Mouse (Mus musculus): ENCODE results near the gene Gpsm2. TPM values are rescaled to one million over a fixed set of nuclear protein-coding genes. Genes with fewer than 3 reads are reported as not detected.
"Not testable (repeated sequence)": the region's sequence is repeated elsewhere in the genome, so short reads cannot be mapped to it uniquely, and the experiment has no call there.

Gene Gpsm2
- polyA plus RNA-seq, 1 experiment from 2014 or later, result 25.0 TPM

DNA sequence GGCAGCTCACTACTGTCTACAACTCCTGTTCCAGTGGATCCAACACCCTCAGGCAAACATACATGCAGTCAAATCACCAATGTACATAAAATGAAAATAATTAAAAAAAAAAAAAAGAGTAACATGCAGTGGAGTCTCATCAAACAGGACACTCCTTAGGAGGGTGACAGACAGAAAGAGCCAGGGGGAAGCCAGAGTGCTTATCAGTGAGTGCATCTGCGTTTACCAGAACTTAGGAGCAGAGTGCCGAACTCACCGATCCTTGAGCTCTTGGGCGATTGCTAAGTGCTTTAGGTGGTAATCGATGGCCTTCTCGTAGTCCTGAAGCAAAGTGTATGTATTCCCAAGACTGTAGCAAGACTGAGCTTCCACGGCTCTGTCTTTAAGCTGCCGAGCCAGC, 23.4 kb downstream of the Gpsm2 start:
- no peaks in the 10 kb centered on the region for H3K9me3 ChIP-seq (replicated peaks)
- H3K36me3 ChIP-seq, result peaks cover 43% of the 10 kb centered on the region
- no peak overlapping the region for H3K9ac ChIP-seq
- no peak overlapping the region for H3K4me2 ChIP-seq
- no peak overlapping the region for H3K4me3 ChIP-seq
- ATAC-seq (replicated peaks; ENCODE audit: insufficient number of reproducible peaks, insufficient read depth, low FRiP score, low read depth), result no peak
- no peak overlapping the region for H3K27ac ChIP-seq
- no peaks in the 10 kb centered on the region for H3K4me1 ChIP-seq (replicated peaks)
- 86% methylated on average over 8 of the region's 8 CpGs for WGBS
- no peaks in the 10 kb centered on the region for H3K27me3 ChIP-seq

DNA sequence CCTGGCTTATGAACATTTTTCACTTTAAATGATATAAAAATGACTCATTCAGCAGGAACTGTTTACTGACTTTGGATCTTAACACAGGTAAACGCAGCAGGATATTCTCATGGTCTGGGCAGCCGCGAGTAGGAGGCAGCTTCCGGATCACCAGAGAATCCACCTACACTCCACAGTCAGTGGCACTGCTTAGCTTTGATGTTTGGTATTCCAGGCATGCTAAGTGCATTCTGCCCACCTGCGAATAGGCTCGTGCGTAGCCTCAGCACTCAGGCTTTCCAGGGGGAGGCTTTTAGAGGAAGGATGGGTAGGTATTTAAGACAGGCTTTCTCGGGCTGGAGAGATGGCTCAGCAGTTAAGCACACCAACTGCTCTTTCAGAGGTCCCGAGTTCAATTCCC, 27.8 kb downstream of the Gpsm2 start:
- Histone ChIP-seq H3K9ac (no peak overlapping the region), H3K4me1 (replicated peaks) (no peaks in the 10 kb centered on the region), H3K27ac (no peak overlapping the region), H3K36me3 (peaks cover 34% of the 10 kb centered on the region), H3K4me2 (no peak overlapping the region), H3K9me3 (replicated peaks) (no peaks in the 10 kb centered on the region), H3K4me3 (no peak overlapping the region), H3K27me3 (no peaks in the 10 kb centered on the region)
- WGBS, result 58% methylated on average over 9 of the region's 9 CpGs
- ATAC-seq (replicated peaks; ENCODE audit: insufficient number of reproducible peaks, insufficient read depth, low FRiP score, low read depth), result no peak

DNA sequence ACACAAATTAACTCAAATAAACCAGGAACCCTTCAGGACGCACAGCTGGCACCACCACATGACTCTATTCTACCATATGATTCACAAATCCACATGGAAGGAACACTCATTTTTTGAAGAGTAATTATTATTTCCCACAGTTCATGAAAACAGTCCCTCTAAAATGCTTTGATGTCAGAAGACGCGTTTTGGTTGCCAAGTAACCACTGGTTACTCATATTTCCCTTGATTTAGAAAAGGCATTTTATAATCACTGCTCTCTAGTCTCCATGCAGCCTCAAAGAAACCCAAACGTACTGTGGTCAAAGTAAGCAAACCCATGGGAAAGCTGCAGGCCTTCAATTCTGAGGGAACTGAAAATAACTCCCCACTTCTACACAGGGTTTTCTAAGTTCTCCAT, 32.1 kb downstream of the Gpsm2 start:
- ATAC-seq (replicated peaks; ENCODE audit: insufficient number of reproducible peaks, insufficient read depth, low FRiP score, low read depth), result no peak
- Histone ChIP-seq H3K4me3 (no peak overlapping the region), H3K36me3 (peaks cover 27% of the 10 kb centered on the region), H3K27me3 (no peaks in the 10 kb centered on the region), H3K9ac (no peak overlapping the region), H3K9me3 (replicated peaks) (no peaks in the 10 kb centered on the region), H3K27ac (no peak overlapping the region), H3K4me1 (replicated peaks) (no peaks in the 10 kb centered on the region), H3K4me2 (no peak overlapping the region)
- 80% methylated on average over 4 of the region's 4 CpGs for WGBS

DNA sequence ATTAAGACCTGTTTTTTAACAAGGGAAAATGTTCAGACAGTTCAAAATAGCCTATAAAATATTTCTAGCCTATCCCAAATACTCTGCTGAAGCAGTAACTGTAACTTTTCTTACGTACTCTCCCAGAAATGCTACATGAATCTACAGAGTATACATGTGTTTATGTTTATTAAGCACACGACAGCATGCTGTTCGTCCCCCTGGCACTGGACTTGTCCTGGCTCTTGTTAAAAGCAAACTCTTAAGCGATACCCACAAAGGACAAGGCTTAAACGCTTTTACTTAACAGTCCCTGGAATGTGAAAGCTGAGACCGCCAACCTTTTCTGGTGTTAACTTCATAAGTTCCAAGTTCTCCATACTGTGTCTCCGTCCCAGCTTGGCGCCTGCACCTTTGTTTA, 32.7 kb downstream of the Gpsm2 start:
- H3K4me3 ChIP-seq, result no peak overlapping the region
- no peaks in the 10 kb centered on the region for H3K9me3 ChIP-seq (replicated peaks)
- no peaks in the 10 kb centered on the region for H3K4me1 ChIP-seq (replicated peaks)
- peaks cover 25% of the 10 kb centered on the region for H3K36me3 ChIP-seq
- 82% methylated on average over 8 of the region's 8 CpGs for WGBS
- H3K27ac ChIP-seq, result no peak overlapping the region
- no peak for ATAC-seq (replicated peaks; ENCODE audit: insufficient number of reproducible peaks, insufficient read depth, low FRiP score, low read depth)
- H3K9ac ChIP-seq, result no peak overlapping the region
- H3K27me3 ChIP-seq, result no peaks in the 10 kb centered on the region
- no peak overlapping the region for H3K4me2 ChIP-seq

GRCm38 (mm10) chr3:108689015-108689441, 33.1 kb downstream of the Gpsm2 start:
- no peak overlapping the region for H3K27ac ChIP-seq
- no peak overlapping the region for H3K9ac ChIP-seq
- H3K4me1 ChIP-seq (replicated peaks), result no peaks in the 10 kb centered on the region
- H3K4me3 ChIP-seq, result no peak overlapping the region
- H3K36me3 ChIP-seq, result peaks cover 23% of the 10 kb centered on the region
- H3K27me3 ChIP-seq, result no peaks in the 10 kb centered on the region
- ATAC-seq (replicated peaks; ENCODE audit: insufficient number of reproducible peaks, insufficient read depth, low FRiP score, low read depth), result no peak
- no peak overlapping the region for H3K4me2 ChIP-seq
- WGBS, result 87% methylated on average over 6 of the region's 6 CpGs
- H3K9me3 ChIP-seq (replicated peaks), result no peaks in the 10 kb centered on the region

DNA sequence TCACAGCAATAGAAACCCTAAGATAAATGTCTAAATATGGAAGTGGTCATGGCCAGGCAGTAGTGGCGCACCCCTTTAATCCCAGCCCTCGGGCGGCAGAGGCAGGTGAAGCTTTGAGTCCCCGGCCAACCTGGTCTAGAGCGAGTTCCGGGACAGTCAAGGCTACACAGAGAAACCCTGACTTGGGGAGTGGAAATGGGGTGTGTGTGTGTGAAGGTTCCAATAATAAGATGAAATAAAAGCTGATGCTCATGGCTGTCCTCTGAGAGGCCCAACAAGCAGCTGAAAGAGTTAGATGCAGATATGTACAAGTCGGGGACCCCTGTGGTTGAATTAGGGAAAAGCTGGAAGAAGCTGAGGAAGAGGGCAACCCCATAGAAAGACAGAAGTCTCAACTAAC, 36.4 kb downstream of the Gpsm2 start:
- H3K4me3 ChIP-seq, result no peak overlapping the region
- no peaks in the 10 kb centered on the region for H3K9me3 ChIP-seq (replicated peaks)
- H3K27me3 ChIP-seq, result no peaks in the 10 kb centered on the region
- peaks cover 47% of the 10 kb centered on the region for H3K36me3 ChIP-seq
- H3K27ac ChIP-seq, result no peak overlapping the region
- H3K4me1 ChIP-seq (replicated peaks), result no peaks in the 10 kb centered on the region
- 95% methylated on average over 7 of the region's 7 CpGs for WGBS
- H3K4me2 ChIP-seq, result no peak overlapping the region
- H3K9ac ChIP-seq, result no peak overlapping the region
- no peak for ATAC-seq (replicated peaks; ENCODE audit: insufficient number of reproducible peaks, insufficient read depth, low FRiP score, low read depth)

DNA sequence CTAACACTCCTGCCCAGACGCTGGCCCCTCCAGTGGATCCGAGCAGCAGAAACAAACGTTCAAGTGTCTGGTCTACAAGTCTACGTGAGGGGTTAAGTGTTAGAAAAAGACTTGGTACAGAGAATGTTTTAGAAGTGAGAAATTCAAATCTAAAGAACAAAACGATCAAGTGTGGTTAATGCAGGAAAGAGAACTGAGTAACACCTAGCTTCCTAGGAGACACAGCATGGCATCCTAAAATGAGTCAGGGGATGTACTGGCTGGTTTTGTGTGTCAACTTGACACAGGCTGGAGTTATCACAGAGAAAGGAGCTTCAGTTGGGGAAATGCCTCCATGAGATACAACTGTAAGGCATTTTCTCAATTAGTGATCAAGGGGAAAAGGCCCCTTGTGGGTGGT, 38.5 kb downstream of the Gpsm2 start:
- H3K9ac ChIP-seq; H3K4me3 ChIP-seq; H3K4me1 ChIP-seq (replicated peaks); H3K4me2 ChIP-seq; H3K27ac ChIP-seq; H3K27me3 ChIP-seq; H3K9me3 ChIP-seq (replicated peaks); ATAC-seq (replicated peaks; ENCODE audit: insufficient number of reproducible peaks, insufficient read depth, low FRiP score, low read depth): not testable (repeated sequence)
- WGBS, result 91% methylated on average over 5 of the region's 5 CpGs
- H3K36me3 ChIP-seq, result peaks cover 57% of the 10 kb centered on the region

DNA sequence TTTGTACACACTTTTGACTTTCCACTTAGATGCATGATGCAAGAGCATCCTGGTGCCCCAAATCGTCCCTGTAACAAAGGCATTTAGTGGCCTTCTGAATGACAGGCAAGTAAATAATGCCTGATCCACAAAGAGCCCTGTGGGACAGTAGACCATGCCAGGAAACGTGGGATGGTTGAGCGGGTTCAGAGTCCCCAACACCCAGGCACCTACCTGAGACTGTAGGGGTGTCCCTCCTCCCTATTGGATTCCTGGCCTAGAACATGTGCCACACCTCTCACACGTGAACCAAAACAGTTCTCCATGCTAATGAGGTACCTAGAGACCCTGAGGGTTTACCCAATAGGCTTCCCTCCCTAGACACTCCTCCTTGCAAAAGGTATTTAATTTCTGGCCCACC, 41.1 kb downstream of the Gpsm2 start:
- ATAC-seq (replicated peaks; ENCODE audit: insufficient number of reproducible peaks, insufficient read depth, low FRiP score, low read depth), result no peak
- WGBS, result 84% methylated on average over 4 of the region's 4 CpGs
- no peaks in the 10 kb centered on the region for H3K27me3 ChIP-seq

DNA sequence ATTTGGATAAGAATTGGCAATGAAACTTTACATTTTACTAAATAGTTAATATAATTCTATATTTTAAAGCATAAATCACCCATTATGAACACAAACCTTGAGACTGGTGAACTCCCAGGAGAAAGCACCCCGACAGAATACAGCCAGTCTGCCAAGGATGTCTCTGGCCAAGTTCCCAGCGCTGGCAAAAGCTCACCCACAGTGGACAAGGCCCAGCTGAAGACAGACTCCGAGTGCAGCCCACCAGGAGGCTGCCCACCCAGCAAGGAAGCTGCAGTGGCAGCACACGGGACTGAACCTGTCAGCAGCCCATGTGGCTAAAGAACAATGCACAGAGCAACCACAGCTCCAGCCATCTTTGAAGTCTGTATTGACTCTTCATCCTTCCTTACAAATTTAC, 45.5 kb downstream of the Gpsm2 start:
- no peak overlapping the region for H3K27ac ChIP-seq
- no peak overlapping the region for H3K9ac ChIP-seq
- no peak overlapping the region for H3K4me3 ChIP-seq
- no peaks in the 10 kb centered on the region for H3K4me1 ChIP-seq (replicated peaks)
- no peak overlapping the region for H3K4me2 ChIP-seq
- 79% methylated on average over 4 of the region's 4 CpGs for WGBS
- peaks cover 79% of the 10 kb centered on the region for H3K36me3 ChIP-seq
- H3K9me3 ChIP-seq (replicated peaks), result no peaks in the 10 kb centered on the region
- no peak for ATAC-seq (replicated peaks; ENCODE audit: insufficient number of reproducible peaks, insufficient read depth, low FRiP score, low read depth)
- no peaks in the 10 kb centered on the region for H3K27me3 ChIP-seq

More for the DNA sequence above, 41.1 kb downstream of the Gpsm2 start:
- no peak overlapping the region for H3K4me3 ChIP-seq
- H3K9ac ChIP-seq, result no peak overlapping the region
- H3K36me3 ChIP-seq, result peaks cover 73% of the 10 kb centered on the region
- no peaks in the 10 kb centered on the region for H3K4me1 ChIP-seq (replicated peaks)
- no peak overlapping the region for H3K4me2 ChIP-seq
- no peaks in the 10 kb centered on the region for H3K9me3 ChIP-seq (replicated peaks)
- no peak overlapping the region for H3K27ac ChIP-seq

DNA sequence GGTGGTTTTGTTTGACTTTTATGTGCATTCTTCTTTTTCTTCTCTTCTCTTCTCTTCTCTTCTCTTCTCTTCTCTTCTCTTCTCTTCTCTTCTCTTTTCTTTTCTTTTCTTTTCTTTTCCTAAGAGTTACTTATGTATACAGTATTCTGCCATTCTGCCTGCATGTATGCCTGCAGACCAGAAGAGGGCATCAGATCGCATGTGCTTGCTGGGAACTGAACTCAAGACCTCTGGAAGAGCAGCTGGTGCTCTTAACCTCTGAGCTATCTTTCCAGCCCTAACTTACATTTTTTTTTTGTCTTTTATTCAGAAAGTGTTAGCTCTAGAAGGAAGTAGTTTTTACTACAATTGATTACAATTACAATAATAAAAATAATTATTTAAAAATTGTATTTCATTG, 61.2 kb downstream of the Gpsm2 start:
- 86% methylated on average over 1 of the region's 1 CpGs for WGBS

GRCm38 (mm10) chr3:108658612-108659011, 63.5 kb downstream of the Gpsm2 start:
- 92% methylated on average over 9 of the region's 9 CpGs for WGBS
- peaks cover 20% of the 10 kb centered on the region for H3K36me3 ChIP-seq
- ATAC-seq (replicated peaks; ENCODE audit: insufficient number of reproducible peaks, insufficient read depth, low FRiP score, low read depth), result no peak

More for the DNA sequence above, 61.2 kb downstream of the Gpsm2 start:
- no peak for ATAC-seq (replicated peaks; ENCODE audit: insufficient number of reproducible peaks, insufficient read depth, low FRiP score, low read depth)
- H3K4me1 ChIP-seq (replicated peaks), result no peaks in the 10 kb centered on the region
- no peak overlapping the region for H3K9ac ChIP-seq
- H3K4me3 ChIP-seq, result no peak overlapping the region
- peaks cover 30% of the 10 kb centered on the region for H3K36me3 ChIP-seq
- no peak overlapping the region for H3K27ac ChIP-seq
- H3K4me2 ChIP-seq, result no peak overlapping the region
- no peaks in the 10 kb centered on the region for H3K27me3 ChIP-seq
- no peaks in the 10 kb centered on the region for H3K9me3 ChIP-seq (replicated peaks)

GRCm38 (mm10) chr3:108655486-108655885, 66.6 kb downstream of the Gpsm2 start:
- Histone ChIP-seq H3K9ac (no peak overlapping the region), H3K4me1 (replicated peaks) (peaks cover 13% of the 10 kb centered on the region), H3K27me3 (no peaks in the 10 kb centered on the region), H3K9me3 (replicated peaks) (no peaks in the 10 kb centered on the region), H3K27ac (no peak overlapping the region), H3K36me3 (no peaks in the 10 kb centered on the region), H3K4me2 (no peak overlapping the region), H3K4me3 (no peak overlapping the region)
- ATAC-seq (replicated peaks; ENCODE audit: insufficient number of reproducible peaks, insufficient read depth, low FRiP score, low read depth), result no peak
- WGBS, result 84% methylated on average over 7 of the region's 7 CpGs

More at GRCm38 (mm10) chr3:108658612-108659011, 63.5 kb downstream of the Gpsm2 start:
- Histone ChIP-seq H3K27ac (no peak overlapping the region), H3K9ac (no peak overlapping the region), H3K27me3 (no peaks in the 10 kb centered on the region), H3K4me1 (replicated peaks) (peaks cover 9% of the 10 kb centered on the region), H3K4me3 (no peak overlapping the region), H3K9me3 (replicated peaks) (no peaks in the 10 kb centered on the region), H3K4me2 (no peak overlapping the region)
